Mouse (Mus musculus) ES-E14 (cell line): ENCODE measurements around the gene Setd3.

Source experiments
- HCFC1 ChIP-seq: IDR thresholded peaks from 2 replicates; pipeline ENCODE4 v1.6.1; 2012; ENCODE audit warnings: low read length, inconsistent platforms, borderline replicate concordance; ENCODE audit not compliant: insufficient read depth
- MAFK ChIP-seq: IDR thresholded peaks from 2 replicates; pipeline ENCODE4 v1.6.1; 2014; ENCODE audit warnings: mild to moderate bottlenecking, low read depth, low read length, inconsistent platforms; ENCODE audit not compliant: insufficient read depth

DNA sequence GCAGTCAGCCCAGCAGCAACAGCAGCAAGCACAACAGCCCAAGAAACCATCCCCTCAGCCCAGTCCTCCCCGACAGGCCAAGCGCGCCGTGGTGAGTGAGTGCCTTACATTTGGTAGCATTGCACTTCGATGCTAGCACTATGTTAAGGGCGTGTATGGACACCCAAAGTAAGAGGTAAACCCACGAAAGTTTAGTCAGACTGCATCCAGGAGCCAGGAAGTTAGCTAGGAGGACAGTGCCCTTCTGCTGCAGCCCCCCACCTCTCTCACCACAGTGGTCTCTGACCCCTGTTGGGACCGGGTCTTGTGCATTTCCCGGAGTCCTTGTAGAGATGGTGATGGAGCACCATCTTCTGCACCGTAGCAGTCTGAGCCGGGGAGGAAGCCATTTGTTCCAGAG, 16.6 kb upstream of the Setd3 start:
- TF ChIP-seq MAFK (no peak), HCFC1 (no peak)
